Mouse (Mus musculus) intestine, embryonic 16.5 days (tissue): ENCODE data around the gene Sectm1b. TPM values are rescaled to one million over a fixed set of nuclear protein-coding genes. Genes with fewer than 3 reads are reported as not detected.
A peak's percentile ranks its signal among the peaks of the same experiment; 100 is the strongest.
"Not testable (repeated sequence)": the region's sequence is repeated elsewhere in the genome, so short reads cannot be mapped to it uniquely, and the experiment has no call there.

Source experiments
- ATAC-seq: fragments of 200-750 bp; cut with Nextera tagmentation; 2 replicates; pipeline ENCODE4 v1.8.0; 2017; ENCODE audit warnings: moderate TSS enrichment, moderate library complexity
- H3K27ac ChIP-seq: fragments of 300-500 bp; sonication (generic); 2 replicates; pipeline ENCODE4 v1.5.1; 2014; ENCODE audit warnings: mild to moderate bottlenecking, low read length
- H3K27me3 ChIP-seq: fragments of 300-500 bp; sonication (generic); replicated peaks from 2 replicates; pipeline ENCODE4 v1.6.1; 2014; ENCODE audit warnings: low read length, control low read depth, mixed read lengths; ENCODE audit not compliant: control insufficient read depth, insufficient read depth
- H3K36me3 ChIP-seq: fragments of 300-500 bp; sonication (generic); 2 replicates; pipeline ENCODE4 v1.6.1; 2014; ENCODE audit warnings: low read length, control low read depth; ENCODE audit not compliant: control insufficient read depth, insufficient read depth
- H3K4me1 ChIP-seq: fragments of 300-500 bp; sonication (generic); 2 replicates; pipeline ENCODE4 v1.6.1; 2014; ENCODE audit warnings: low read length, control low read depth, mixed read lengths; ENCODE audit not compliant: control insufficient read depth, insufficient read depth
- H3K4me2 ChIP-seq: fragments of 300-500 bp; sonication (generic); 2 replicates; pipeline ENCODE4 v1.6.1; 2014; ENCODE audit warnings: low read depth, low read length, control low read depth
- H3K4me3 ChIP-seq: fragments of 300-500 bp; sonication (generic); 2 replicates; pipeline ENCODE4 v1.5.1; 2014; ENCODE audit warnings: mild to moderate bottlenecking, low read length
- H3K9ac ChIP-seq: fragments of 300-500 bp; sonication (generic); 2 replicates; pipeline ENCODE4 v1.6.1; 2014; ENCODE audit warnings: low read depth, low read length
- H3K9me3 ChIP-seq: fragments of 300-500 bp; sonication (generic); 2 replicates; pipeline ENCODE4 v1.6.1; 2016; ENCODE audit warnings: low read length, control low read depth; ENCODE audit not compliant: control insufficient read depth
- WGBS: fragments of 180-500 bp; shearing (Covaris S2); extraction: QIAGEN DNeasy Blood & Tissue Kit; methylation state at CpG from one replicate; pipeline ENCODE4 v1.1.7; 2014; 5-methylcytosine and 5-hydroxymethylcytosine counted together
- polyA plus RNA-seq: library from polyadenylated mRNA; unstranded; fragments of >200 nt; fragmentation: Nextera tagmentation; extraction: Ambion mirVana; gene quantifications from 2 replicates; pipeline ENCODE4 v1.2.1, GENCODE M21; 2015

The Sectm1b gene
- 0.93 and 2.6 TPM in 2 replicates for polyA plus RNA-seq

GRCm38 (mm10) chr11:121063379-121063778 lies at the start of gene Sectm1b:
Gene Sectm1b, minus strand, starts transcription at chr11:121063569.
- Histone ChIP-seq H3K4me3 (no peak within 1 kb of the TSS), H3K9me3 (no peaks in the 10 kb centered on the region), H3K36me3 (no peaks in the 10 kb centered on the region), H3K4me1 (peaks cover 9% of the 10 kb centered on the region), H3K4me2 (no peak within 1 kb of the TSS), H3K27ac (no peak within 1 kb of the TSS), H3K9ac (no peak within 1 kb of the TSS), H3K27me3 (no peaks in the 10 kb centered on the region)
- ATAC-seq: peak; percentile 38; the same call in 1 of the 2 replicates
- WGBS: 63% methylated on average over 5 of the region's 5 CpGs

GRCm38 (mm10) chr11:121112091-121112775 lies 48.9 kb upstream of the Sectm1b start:
- no peaks in the 10 kb centered on the region for H3K36me3 ChIP-seq
- H3K4me1 ChIP-seq: no peaks in the 10 kb centered on the region
- no peaks in the 10 kb centered on the region for H3K9me3 ChIP-seq
- H3K27me3 ChIP-seq: no peaks in the 10 kb centered on the region
- no peak overlapping the region for H3K27ac ChIP-seq
- no peak for ATAC-seq
- no peak overlapping the region for H3K4me2 ChIP-seq
- 76% methylated on average over 5 of the region's 5 CpGs for WGBS
- H3K9ac ChIP-seq: no peak overlapping the region
- no peak overlapping the region for H3K4me3 ChIP-seq

GRCm38 (mm10) chr11:121111601-121112000 lies 48.2 kb upstream of the Sectm1b start:
- WGBS: 83% methylated on average over 1 of the region's 1 CpGs
- Histone ChIP-seq H3K4me1 (no peaks in the 10 kb centered on the region), H3K36me3 (no peaks in the 10 kb centered on the region), H3K4me3 (no peak overlapping the region), H3K9ac (no peak overlapping the region), H3K4me2 (no peak overlapping the region), H3K27ac (no peak overlapping the region), H3K27me3 (no peaks in the 10 kb centered on the region), H3K9me3 (no peaks in the 10 kb centered on the region)
- no peak for ATAC-seq

GRCm38 (mm10) chr11:121111051-121111450 lies 47.7 kb upstream of the Sectm1b start:
- WGBS: 92% methylated on average over 3 of the region's 3 CpGs
- Histone ChIP-seq H3K27me3 (no peaks in the 10 kb centered on the region), H3K4me3 (no peak overlapping the region), H3K36me3 (no peaks in the 10 kb centered on the region), H3K4me2 (no peak overlapping the region), H3K27ac (no peak overlapping the region), H3K9me3 (no peaks in the 10 kb centered on the region), H3K9ac (no peak overlapping the region), H3K4me1 (no peaks in the 10 kb centered on the region)
- ATAC-seq: no peak

- H3K4me1 ChIP-seq: no peaks in the 10 kb centered on the region
- no peaks in the 10 kb centered on the region for H3K36me3 ChIP-seq
- no peak overlapping the region for H3K27ac ChIP-seq
- no peaks in the 10 kb centered on the region for H3K27me3 ChIP-seq
- ATAC-seq: peak; percentile 87
- 9% methylated on average over 2 of the region's 2 CpGs for WGBS
- no peak overlapping the region for H3K9ac ChIP-seq
- H3K4me3 ChIP-seq: no peak overlapping the region
- H3K4me2 ChIP-seq: no peak overlapping the region
- no peaks in the 10 kb centered on the region for H3K9me3 ChIP-seq
Measured at GRCm38 (mm10) chr11:121109986-121110385, 46.6 kb upstream of the Sectm1b start.

GRCm38 (mm10) chr11:121108061-121108460 lies 44.7 kb upstream of the Sectm1b start:
- no peak overlapping the region for H3K27ac ChIP-seq
- H3K36me3 ChIP-seq: no peaks in the 10 kb centered on the region
- H3K4me2 ChIP-seq: no peak overlapping the region
- peak; percentile 26; the same call in 1 of the 2 replicates for ATAC-seq
- no peaks in the 10 kb centered on the region for H3K4me1 ChIP-seq
- H3K4me3 ChIP-seq: no peak overlapping the region
- no peaks in the 10 kb centered on the region for H3K27me3 ChIP-seq
- H3K9me3 ChIP-seq: no peaks in the 10 kb centered on the region
- no peak overlapping the region for H3K9ac ChIP-seq
- 51% methylated on average over 9 of the region's 9 CpGs for WGBS

- H3K4me1 ChIP-seq, H3K4me3 ChIP-seq, H3K36me3 ChIP-seq, ATAC-seq, H3K27ac ChIP-seq, H3K4me2 ChIP-seq, H3K9ac ChIP-seq, H3K9me3 ChIP-seq, H3K27me3 ChIP-seq: not testable (repeated sequence)
- 68% methylated on average over 1 of the region's 1 CpGs for WGBS
Measured at GRCm38 (mm10) chr11:121107242-121107641, 43.9 kb upstream of the Sectm1b start.

GRCm38 (mm10) chr11:121101124-121101805 lies 37.9 kb upstream of the Sectm1b start:
- no peak overlapping the region for H3K9ac ChIP-seq
- H3K27me3 ChIP-seq: no peaks in the 10 kb centered on the region
- H3K9me3 ChIP-seq: no peaks in the 10 kb centered on the region
- peak overlapping the region; percentile 47; the same call in 1 of the 2 replicates for H3K27ac ChIP-seq
- WGBS: 58% methylated on average over 4 of the region's 4 CpGs
- no peak overlapping the region for H3K4me2 ChIP-seq
- H3K36me3 ChIP-seq: no peaks in the 10 kb centered on the region
- ATAC-seq: peak; percentile 48
- peaks cover 2% of the 10 kb centered on the region for H3K4me1 ChIP-seq
- H3K4me3 ChIP-seq: no peak overlapping the region

GRCm38 (mm10) chr11:121100692-121101091 lies 37.3 kb upstream of the Sectm1b start:
- Histone ChIP-seq H3K9ac (no peak overlapping the region), H3K27me3 (no peaks in the 10 kb centered on the region), H3K36me3 (no peaks in the 10 kb centered on the region), H3K9me3 (no peaks in the 10 kb centered on the region), H3K4me1 (peaks cover 2% of the 10 kb centered on the region), H3K4me3 (no peak overlapping the region), H3K4me2 (no peak overlapping the region), H3K27ac (peak overlapping the region; percentile 47; the same call in 1 of the 2 replicates)
- ATAC-seq: peak; percentile 70
- WGBS: 42% methylated on average over 7 of the region's 7 CpGs
